Mouse (Mus musculus) intestine, embryonic 15.5 days (tissue): ENCODE measurements around the gene Gm10153. TPM values are rescaled to one million over a fixed set of nuclear protein-coding genes. Genes with fewer than 3 reads are reported as not detected.
"Not testable (repeated sequence)": the region's sequence is repeated elsewhere in the genome, so short reads cannot be mapped to it uniquely, and the experiment has no call there.

Experiments
- ATAC-seq: fragments of 200-750 bp; cut with Nextera tagmentation; 2 replicates; pipeline ENCODE4 v1.8.0; 2017; ENCODE audit warnings: moderate TSS enrichment, moderate library complexity
- H3K27ac ChIP-seq: fragments of 300-500 bp; sonication (generic); 2 replicates; pipeline ENCODE4 v1.5.1; 2015; ENCODE audit warnings: mild to moderate bottlenecking, inconsistent platforms
- H3K27me3 ChIP-seq: fragments of 300-500 bp; sonication (generic); replicated peaks from 2 replicates; pipeline ENCODE4 v1.6.1; 2015; ENCODE audit warnings: inconsistent platforms
- H3K36me3 ChIP-seq: fragments of 300-500 bp; sonication (generic); 2 replicates; pipeline ENCODE4 v1.6.1; 2015; ENCODE audit warnings: inconsistent platforms
- H3K4me1 ChIP-seq: fragments of 300-500 bp; sonication (generic); replicated peaks from 2 replicates; pipeline ENCODE4 v1.6.1; 2015; ENCODE audit warnings: inconsistent platforms
- H3K4me2 ChIP-seq: fragments of 300-500 bp; sonication (generic); replicated peaks from 2 replicates; pipeline ENCODE4 v1.6.1; 2015; ENCODE audit warnings: mild to moderate bottlenecking, inconsistent platforms
- H3K4me3 ChIP-seq: fragments of 300-500 bp; sonication (generic); replicated peaks from 2 replicates; pipeline ENCODE4 v1.5.1; 2015; ENCODE audit warnings: inconsistent platforms
- H3K9ac ChIP-seq: fragments of 300-500 bp; sonication (generic); 2 replicates; pipeline ENCODE4 v1.6.1; 2015; ENCODE audit warnings: inconsistent platforms
- H3K9me3 ChIP-seq: fragments of 300-500 bp; sonication (generic); 2 replicates; pipeline ENCODE4 v1.6.1; 2016; ENCODE audit warnings: inconsistent platforms
- WGBS: fragments of 180-500 bp; shearing (Covaris S2); methylation state at CpG from one replicate; pipeline ENCODE4 v1.1.7; 2015; 5-methylcytosine and 5-hydroxymethylcytosine counted together
- polyA plus RNA-seq: library from polyadenylated mRNA; unstranded; fragments of >200 nt; fragmentation: Nextera tagmentation; extraction: Ambion mirVana; gene quantifications from 2 replicates; pipeline ENCODE4 v1.2.1, GENCODE M21; 2015

Gene Gm10153
- polyA plus RNA-seq, 1 experiment from 2014 or later: not detected

DNA sequence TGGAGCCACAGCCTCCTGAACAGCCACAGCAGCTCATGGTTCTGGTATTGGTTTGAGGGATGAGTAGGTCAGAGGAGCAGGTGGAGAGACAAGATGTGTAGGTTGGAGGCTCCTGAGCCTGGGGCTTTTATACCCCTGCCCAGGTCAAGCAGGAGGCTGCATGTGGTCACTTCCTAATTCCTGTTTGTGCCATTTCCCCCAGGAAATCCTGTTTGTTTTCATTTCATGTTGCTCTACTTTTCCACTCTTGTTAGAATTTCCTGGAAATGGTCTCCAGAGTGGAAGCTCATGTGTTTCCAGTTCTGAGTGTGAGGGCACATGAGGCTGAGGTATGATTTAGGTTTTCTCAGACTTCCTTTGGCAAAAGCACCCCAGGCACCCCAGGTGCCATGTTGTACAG, 14.3 kb downstream of the Gm10153 start, which contains the start of gene Krtap5-2:
Krtap5-2 (minus strand) TSS at position 101 of the 400 bp plus-strand sequence.
- H3K27ac ChIP-seq, H3K4me1 ChIP-seq, H3K4me3 ChIP-seq, H3K9ac ChIP-seq, H3K36me3 ChIP-seq, H3K9me3 ChIP-seq, H3K27me3 ChIP-seq, ATAC-seq, H3K4me2 ChIP-seq: not testable (repeated sequence)

DNA sequence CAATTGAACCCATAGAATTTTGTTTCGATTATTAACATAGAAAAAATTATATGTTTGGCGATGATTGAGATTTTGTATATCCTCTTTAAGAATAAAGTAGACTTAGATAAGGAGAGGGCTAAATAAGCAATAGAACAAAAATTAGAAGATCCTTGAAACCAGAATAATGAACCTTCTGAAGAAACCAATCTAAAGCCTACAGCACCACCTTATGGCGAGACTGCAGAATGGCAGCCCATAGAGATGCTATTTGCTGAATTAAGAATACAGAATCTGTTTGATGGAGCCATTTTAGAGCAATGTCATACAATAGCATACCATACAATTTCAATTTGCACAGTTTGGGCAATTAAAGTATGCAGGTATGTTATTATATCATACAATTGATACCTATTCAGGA, 20.4 kb downstream of the Gm10153 start:
- Histone ChIP-seq H3K27me3 (no peaks in the 10 kb centered on the region), H3K4me3 (no peak overlapping the region), H3K4me2 (no peak overlapping the region), H3K27ac (no peak overlapping the region), H3K36me3 (no peaks in the 10 kb centered on the region), H3K4me1 (no peaks in the 10 kb centered on the region), H3K9me3 (no peaks in the 10 kb centered on the region), H3K9ac (no peak overlapping the region)
- 51% methylated on average over 3 of the region's 3 CpGs for WGBS
- ATAC-seq: no peak

DNA sequence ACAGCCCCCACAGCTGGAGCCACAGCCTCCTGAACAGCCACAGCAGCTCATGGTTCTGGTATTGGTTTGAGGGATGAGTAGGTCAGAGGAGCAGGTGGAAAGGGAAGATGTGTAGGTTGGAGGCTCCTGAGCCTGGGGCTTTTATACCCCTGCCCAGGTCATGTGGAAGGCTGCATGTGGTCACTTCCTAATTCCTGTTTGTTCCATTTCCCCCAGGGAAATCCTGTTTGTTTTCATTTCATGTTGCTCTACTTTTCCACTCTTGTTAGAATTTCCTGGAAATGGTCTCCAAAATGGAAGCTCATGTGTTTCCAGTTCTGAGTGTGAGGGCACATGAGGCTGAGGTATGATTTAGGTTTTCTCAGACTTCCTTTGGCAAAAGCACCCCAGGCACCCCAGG, 24.6 kb downstream of the Gm10153 start, which contains the start of gene Gm4553:
Gm4553 (minus strand) TSS at position 101 of the 400 bp plus-strand sequence.
- not testable (repeated sequence) for ATAC-seq, H3K4me3 ChIP-seq, H3K4me2 ChIP-seq, H3K9me3 ChIP-seq, H3K4me1 ChIP-seq, H3K9ac ChIP-seq, H3K36me3 ChIP-seq, H3K27me3 ChIP-seq, H3K27ac ChIP-seq

DNA sequence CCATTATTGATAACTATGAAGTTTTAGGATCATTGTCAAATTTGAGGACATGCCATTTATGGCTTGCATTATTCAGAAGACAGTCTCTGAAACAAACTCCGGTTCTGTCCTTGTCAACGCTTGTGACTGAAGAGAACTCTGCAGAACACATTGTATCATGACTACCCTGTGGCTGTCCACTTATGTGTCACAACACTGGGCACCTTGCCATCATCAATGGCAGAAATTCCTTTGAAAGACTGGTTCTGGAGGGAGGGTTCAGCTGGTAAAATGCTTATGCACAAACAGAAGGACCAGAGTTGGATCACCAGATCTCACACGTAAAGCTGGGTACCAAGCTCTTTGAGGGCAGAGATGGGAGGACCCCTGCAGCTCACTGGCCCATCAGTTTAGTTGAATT, 30.8 kb downstream of the Gm10153 start:
- Histone ChIP-seq H3K36me3 (no peaks in the 10 kb centered on the region), H3K4me2 (no peak overlapping the region), H3K4me1 (no peaks in the 10 kb centered on the region), H3K27me3 (no peaks in the 10 kb centered on the region), H3K9me3 (no peaks in the 10 kb centered on the region), H3K4me3 (no peak overlapping the region), H3K27ac (no peak overlapping the region), H3K9ac (no peak overlapping the region)
- WGBS: 97% methylated on average over 3 of the region's 3 CpGs
- no peak for ATAC-seq

DNA sequence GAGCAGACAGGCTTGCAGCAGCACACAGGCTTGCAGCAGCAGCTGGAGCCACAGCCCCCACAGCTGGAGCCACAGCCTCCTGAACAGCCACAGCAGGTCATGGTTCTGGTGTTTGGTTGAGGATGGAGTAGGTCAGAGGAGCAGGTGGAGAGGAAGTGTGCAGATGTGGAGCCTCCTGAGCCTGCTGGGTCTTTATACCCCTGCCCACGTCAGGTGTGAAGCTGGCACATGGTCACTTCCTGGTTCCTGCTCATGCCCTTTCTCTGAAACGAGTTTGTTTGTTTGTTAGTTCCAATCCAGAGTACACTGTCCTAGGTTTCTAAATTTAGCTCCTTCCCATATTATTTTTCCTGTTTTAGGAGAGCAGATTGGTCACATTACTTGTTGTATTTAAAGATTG, 33.2 kb downstream of the Gm10153 start, which contains the start of gene Gm29735:
Gm29735 (minus strand) TSS at position 101 of the 400 bp plus-strand sequence.
- ATAC-seq, H3K4me2 ChIP-seq: not testable (repeated sequence)
- WGBS: 55% methylated on average over 2 of the region's 2 CpGs

DNA sequence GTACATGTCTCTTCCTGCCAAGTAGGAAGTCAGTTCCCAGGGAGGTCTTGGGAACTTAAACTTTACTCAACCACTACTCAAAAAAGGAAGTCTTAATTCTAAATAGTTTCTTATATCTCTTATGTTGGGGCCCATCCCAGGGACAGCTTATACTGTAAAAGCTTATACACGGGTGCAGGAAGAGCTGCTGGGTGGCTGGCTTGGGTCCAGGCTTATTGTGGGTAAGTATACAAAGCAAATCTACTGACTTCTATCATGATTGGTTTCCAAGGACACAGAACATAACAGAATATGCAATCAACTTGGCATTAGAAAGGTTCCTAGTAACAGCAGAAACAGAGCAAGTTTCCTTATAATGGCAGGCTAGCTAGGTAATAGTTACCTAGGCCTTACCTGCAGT, 34.9 kb downstream of the Gm10153 start:
- H3K4me2 ChIP-seq: no peak overlapping the region
- no peak overlapping the region for H3K4me3 ChIP-seq
- no peaks in the 10 kb centered on the region for H3K4me1 ChIP-seq
- H3K9ac ChIP-seq: no peak overlapping the region
- no peak overlapping the region for H3K27ac ChIP-seq
- H3K27me3 ChIP-seq: no peaks in the 10 kb centered on the region
- 55% methylated on average over 1 of the region's 1 CpGs for WGBS
- ATAC-seq: no peak
- no peaks in the 10 kb centered on the region for H3K9me3 ChIP-seq
- H3K36me3 ChIP-seq: no peaks in the 10 kb centered on the region

More for the DNA sequence above, 33.2 kb downstream of the Gm10153 start, which contains the start of gene Gm29735:
- H3K4me3 ChIP-seq, H3K27ac ChIP-seq, H3K9me3 ChIP-seq, H3K27me3 ChIP-seq, H3K4me1 ChIP-seq, H3K36me3 ChIP-seq, H3K9ac ChIP-seq: not testable (repeated sequence)

DNA sequence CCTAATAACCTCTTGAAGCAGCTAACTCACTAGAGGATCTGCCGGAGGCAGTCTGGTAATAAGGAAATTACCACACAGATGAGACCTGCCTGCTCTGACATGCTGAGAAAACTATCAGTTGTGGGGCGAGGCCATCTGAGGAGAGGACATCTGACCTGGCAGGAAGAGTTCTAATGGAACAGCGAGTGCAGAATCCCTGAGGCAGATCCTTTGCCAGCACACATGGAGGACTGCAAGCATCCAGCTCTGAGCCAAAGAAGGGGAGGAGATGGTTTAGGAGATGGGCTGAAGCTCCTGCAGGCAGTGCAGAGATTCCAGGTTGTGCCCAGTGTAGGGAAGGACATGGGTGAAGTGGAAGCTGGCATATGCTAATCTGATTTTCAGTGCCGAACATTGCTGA, 38.0 kb downstream of the Gm10153 start:
- no peak overlapping the region for H3K9ac ChIP-seq
- H3K36me3 ChIP-seq: no peaks in the 10 kb centered on the region
- H3K4me3 ChIP-seq: no peak overlapping the region
- no peaks in the 10 kb centered on the region for H3K9me3 ChIP-seq
- no peaks in the 10 kb centered on the region for H3K4me1 ChIP-seq
- 79% methylated on average over 4 of the region's 4 CpGs for WGBS
- no peak for ATAC-seq
- no peaks in the 10 kb centered on the region for H3K27me3 ChIP-seq
- no peak overlapping the region for H3K27ac ChIP-seq
- H3K4me2 ChIP-seq: no peak overlapping the region

DNA sequence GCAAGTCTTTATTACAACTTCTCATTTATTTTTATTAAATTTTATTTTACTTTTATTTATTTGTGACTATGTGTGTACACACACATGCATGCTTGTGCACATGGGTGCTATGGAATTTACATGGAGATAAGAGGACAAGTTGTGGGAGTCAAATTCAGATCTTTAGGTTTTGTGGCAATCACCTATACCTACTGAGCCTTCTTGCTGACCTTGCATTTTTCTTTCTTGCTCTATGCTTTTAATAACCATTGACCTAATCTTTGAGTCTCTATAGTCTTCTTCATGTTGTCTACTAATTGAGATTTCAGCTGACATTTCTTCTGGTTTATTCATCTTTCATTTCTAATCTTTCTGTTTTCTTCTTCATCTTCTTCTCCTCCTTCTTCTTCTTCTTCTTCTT, 41.6 kb downstream of the Gm10153 start:
- Histone ChIP-seq H3K27ac (no peak overlapping the region), H3K27me3 (no peaks in the 10 kb centered on the region), H3K9ac (no peak overlapping the region), H3K4me2 (no peak overlapping the region), H3K4me3 (no peak overlapping the region), H3K36me3 (no peaks in the 10 kb centered on the region), H3K4me1 (no peaks in the 10 kb centered on the region), H3K9me3 (no peaks in the 10 kb centered on the region)
- ATAC-seq: no peak

DNA sequence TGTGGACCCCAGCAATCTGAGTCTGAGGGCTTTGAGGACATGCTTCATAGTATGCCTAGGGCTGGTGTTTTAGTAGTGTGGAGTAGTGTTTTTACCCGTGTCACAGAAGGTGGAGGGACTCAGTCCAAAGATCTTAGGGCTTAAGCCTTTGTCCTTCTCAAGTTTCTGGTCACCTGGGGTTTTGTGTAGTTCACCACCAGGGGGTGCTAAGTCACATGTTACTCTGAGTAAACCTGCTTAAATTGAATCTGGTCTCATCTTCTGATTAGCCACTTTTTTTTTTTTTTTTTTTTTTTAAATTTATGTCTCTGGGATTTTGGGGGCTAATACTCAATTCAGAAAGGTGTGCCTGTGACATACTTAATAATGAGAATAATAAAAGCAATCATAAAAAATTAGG, 44.2 kb downstream of the Gm10153 start:
- no peaks in the 10 kb centered on the region for H3K9me3 ChIP-seq
- H3K4me1 ChIP-seq: no peaks in the 10 kb centered on the region
- no peaks in the 10 kb centered on the region for H3K27me3 ChIP-seq
- H3K9ac ChIP-seq: no peak overlapping the region
- no peak for ATAC-seq
- WGBS: 4% methylated on average over 1 of the region's 1 CpGs
- H3K4me3 ChIP-seq: no peak overlapping the region
- H3K27ac ChIP-seq: no peak overlapping the region
- H3K36me3 ChIP-seq: no peaks in the 10 kb centered on the region
- H3K4me2 ChIP-seq: no peak overlapping the region

DNA sequence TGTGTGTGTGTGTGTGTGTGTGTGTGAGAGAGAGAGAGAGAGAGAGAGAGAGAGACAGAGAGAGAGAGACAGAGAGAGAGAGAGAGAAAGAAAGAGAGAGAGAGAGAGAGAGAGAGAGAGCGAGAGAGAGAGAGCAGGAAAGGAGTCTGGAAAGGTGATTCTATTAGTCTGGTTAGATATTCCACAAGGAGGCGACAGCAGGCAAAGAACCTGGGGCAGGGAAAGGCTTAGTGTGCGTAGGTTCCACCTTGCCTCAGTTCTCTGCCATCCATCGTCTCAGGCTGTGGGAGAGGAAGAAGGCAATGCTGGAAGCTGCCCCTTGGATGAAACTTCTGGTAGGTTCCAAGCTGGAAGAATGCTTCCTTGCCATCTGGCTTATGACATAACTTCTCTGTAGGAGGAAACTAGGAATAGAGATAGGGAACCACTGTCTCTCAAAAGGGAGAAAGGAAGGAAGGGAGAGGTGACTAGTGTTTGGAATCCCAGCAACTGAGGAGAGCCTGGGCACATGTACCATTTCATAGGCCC, 44.7 kb downstream of the Gm10153 start:
- Histone ChIP-seq H3K27ac (no peak overlapping the region), H3K27me3 (no peaks in the 10 kb centered on the region), H3K36me3 (no peaks in the 10 kb centered on the region), H3K4me2 (no peak overlapping the region), H3K4me1 (no peaks in the 10 kb centered on the region), H3K9me3 (no peaks in the 10 kb centered on the region), H3K9ac (no peak overlapping the region), H3K4me3 (no peak overlapping the region)
- WGBS: 26% methylated on average over 4 of the region's 4 CpGs
- no peak for ATAC-seq

DNA sequence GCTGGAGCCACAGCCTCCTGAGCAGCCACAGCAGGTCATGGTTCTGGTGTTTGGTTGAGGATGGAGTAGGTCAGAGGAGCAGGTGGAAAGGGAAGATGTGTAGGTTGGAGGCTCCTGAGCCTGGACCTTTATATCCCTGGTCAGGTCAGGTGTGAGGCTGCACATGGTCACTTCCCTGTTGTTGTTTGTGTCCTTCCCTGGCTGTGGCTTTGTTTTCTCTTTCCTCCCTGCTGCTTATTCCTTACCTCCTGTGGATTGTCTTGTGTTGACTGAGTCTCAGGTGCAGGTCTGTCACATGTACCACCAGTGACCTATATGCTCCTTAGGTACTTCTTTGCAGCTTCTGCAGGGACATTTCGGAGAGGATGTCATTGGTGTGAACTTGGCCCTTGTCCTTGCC, 45.7 kb downstream of the Gm10153 start, which contains the start of gene Gm45337:
Gm45337 (minus strand) TSS at position 101 of the 400 bp plus-strand sequence.
- Histone ChIP-seq H3K4me1 (no peaks in the 10 kb centered on the region), H3K36me3 (no peaks in the 10 kb centered on the region), H3K9me3 (no peaks in the 10 kb centered on the region), H3K4me2 (no peak within 1 kb of the TSS), H3K27me3 (no peaks in the 10 kb centered on the region), H3K27ac (no peak within 1 kb of the TSS), H3K9ac (no peak within 1 kb of the TSS), H3K4me3 (no peak within 1 kb of the TSS)
- no peak for ATAC-seq
- 86% methylated on average over 1 of the region's 1 CpGs for WGBS

DNA sequence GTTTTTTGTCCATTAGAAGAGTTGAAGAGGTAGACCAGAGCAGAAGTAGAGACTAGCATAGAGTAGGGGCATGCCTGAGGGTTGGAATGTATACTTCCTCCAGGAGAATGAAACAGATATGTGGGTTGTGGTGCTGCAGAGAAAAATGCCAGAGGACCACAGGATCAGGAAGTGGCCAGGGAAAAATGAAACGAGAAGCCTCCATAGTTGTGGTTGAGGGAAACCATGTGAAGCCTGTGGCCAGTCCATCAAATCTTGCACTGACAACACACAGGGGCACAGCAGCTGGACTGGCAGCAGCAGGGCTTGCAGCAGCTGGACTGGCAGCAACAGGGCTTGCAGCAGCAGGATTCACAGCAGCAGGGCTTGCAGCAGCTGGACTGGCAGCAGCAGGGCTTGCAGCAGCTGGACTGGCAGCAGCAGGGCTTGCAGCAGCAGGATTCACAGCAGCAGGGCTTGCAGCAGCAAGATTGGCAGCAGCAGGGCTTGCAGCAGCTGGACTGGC, 46.6 kb downstream of the Gm10153 start:
- not testable (repeated sequence) for H3K36me3 ChIP-seq, H3K4me3 ChIP-seq, H3K4me2 ChIP-seq, H3K27me3 ChIP-seq, H3K4me1 ChIP-seq, ATAC-seq, H3K9ac ChIP-seq, H3K9me3 ChIP-seq, H3K27ac ChIP-seq
- 23% methylated on average over 1 of the region's 1 CpGs for WGBS

DNA sequence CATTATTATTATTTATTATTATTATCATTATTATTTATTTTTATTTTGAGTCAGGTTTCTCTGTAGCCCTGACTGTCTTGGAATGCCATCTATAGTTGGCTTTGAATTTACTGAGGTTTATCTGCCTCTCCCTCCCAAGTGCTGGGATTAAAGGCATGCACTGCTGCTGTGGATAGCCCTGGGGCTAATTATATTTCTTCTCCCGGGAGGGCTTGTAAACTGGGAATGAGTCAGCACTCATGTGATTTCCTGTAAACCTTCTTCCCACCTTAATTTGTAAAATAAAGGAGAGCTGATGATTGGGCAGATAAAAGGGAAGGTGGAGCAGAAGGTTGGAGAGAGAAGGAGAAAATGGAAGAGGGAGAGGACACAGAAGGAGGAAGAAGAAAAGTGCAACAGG, 49.5 kb downstream of the Gm10153 start:
- no peak overlapping the region for H3K4me2 ChIP-seq
- WGBS: 16% methylated on average over 1 of the region's 1 CpGs
- no peaks in the 10 kb centered on the region for H3K27me3 ChIP-seq
- H3K4me3 ChIP-seq: no peak overlapping the region
- no peak overlapping the region for H3K27ac ChIP-seq
- no peak for ATAC-seq
- H3K36me3 ChIP-seq: no peaks in the 10 kb centered on the region
- H3K4me1 ChIP-seq: no peaks in the 10 kb centered on the region
- no peaks in the 10 kb centered on the region for H3K9me3 ChIP-seq
- H3K9ac ChIP-seq: no peak overlapping the region
